Mouse (Mus musculus): ENCODE results near the gene Fbxw4. TPM values are rescaled to one million over a fixed set of nuclear protein-coding genes. Genes with fewer than 3 reads are reported as not detected.

Fbxw4 gene
- polyA plus RNA-seq, 1 experiment from 2014 or later = 6.7 TPM

DNA sequence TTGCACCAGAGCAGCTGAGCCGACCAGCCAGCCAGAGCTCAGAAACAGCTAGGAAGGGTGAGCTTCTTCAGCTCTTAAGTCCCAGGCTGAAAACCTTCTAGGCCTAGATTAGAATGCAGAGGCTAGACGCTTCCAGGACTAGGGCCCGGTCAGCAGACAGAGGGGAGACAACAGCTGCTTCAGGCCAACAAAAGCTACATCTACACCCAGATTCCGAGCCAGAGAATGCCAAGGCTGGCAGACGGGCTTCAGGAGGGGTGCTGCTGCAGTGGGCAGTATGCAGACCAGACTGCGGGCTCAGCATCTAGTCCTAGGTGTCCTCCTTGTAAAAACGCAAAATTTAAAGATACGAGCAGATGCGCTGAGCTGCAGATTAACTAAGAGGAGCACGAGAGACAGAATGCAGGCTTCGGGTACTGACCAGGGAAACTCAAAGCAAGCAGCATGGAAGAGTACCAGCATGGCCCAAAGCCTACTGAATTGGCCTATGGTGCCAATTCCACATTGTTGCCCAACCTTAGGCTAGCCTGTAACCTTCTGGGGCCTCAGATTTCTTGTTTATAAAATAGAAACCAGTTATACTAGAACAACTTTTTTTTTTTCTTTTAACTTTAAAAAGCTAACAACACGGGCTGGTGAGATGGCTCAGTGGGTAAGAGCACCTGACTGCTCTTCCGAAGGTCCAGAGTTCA lies 51.3 kb downstream of the Fbxw4 start:
- Histone ChIP-seq H3K4me2 (ENCODE audit: low read length) (no peak overlapping the region), H3K4me1 (ENCODE audit: control insufficient read depth, insufficient read depth, low read depth, low read length) (no peaks in the 10 kb centered on the region), H3K36me3 (ENCODE audit: control insufficient read depth, insufficient read depth, low read length) (0 out of 2 replicates have a peak, but pooled peaks cover 5% of the 10 kb centered on the region), H3K27ac (ENCODE audit: low read depth, low read length) (no peak overlapping the region), H3K4me3 (ENCODE audit: low read length) (no peak overlapping the region), H3K9me3 (ENCODE audit: control insufficient read depth, low read length) (no peaks in the 10 kb centered on the region), H3K27me3 (replicated peaks; ENCODE audit: control insufficient read depth, insufficient read depth, low read length) (no peaks in the 10 kb centered on the region; the same call in 1 of the 2 replicates), H3K9ac (ENCODE audit: low read depth, low read length) (no peak overlapping the region)
- no peak for ATAC-seq
- 78% methylated on average over 13 of the region's 13 CpGs for WGBS

DNA sequence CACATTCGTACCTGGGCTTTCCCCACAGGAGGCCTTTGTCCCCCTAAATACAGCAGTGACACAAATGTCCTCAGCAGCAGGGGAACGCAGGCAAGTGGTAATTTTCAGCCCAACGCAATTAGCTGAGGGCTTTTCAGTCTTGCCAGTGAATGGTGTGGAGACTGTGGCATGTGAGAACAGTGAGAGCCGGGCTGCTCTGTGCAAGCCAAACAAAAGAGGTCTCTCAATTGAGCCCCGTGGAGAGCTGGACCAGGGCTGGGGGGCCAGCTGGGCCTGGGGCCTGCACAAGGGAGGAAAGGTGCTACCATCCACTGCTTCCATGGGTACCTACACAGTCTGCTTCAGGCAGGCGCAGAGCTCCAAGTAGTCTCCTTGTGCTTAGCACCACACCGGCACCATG lies 52.6 kb downstream of the Fbxw4 start:
- WGBS = 14% methylated on average over 7 of the region's 7 CpGs
- H3K4me2 ChIP-seq (ENCODE audit: low read length) = no peak overlapping the region
- 0 out of 2 replicates have a peak overlapping the region, but pooled peaks have one; percentile 13 for H3K9ac ChIP-seq (ENCODE audit: low read depth, low read length)
- no peaks in the 10 kb centered on the region for H3K4me1 ChIP-seq (ENCODE audit: control insufficient read depth, insufficient read depth, low read depth, low read length)
- no peaks in the 10 kb centered on the region for H3K36me3 ChIP-seq (ENCODE audit: control insufficient read depth, insufficient read depth, low read length)
- H3K9me3 ChIP-seq (ENCODE audit: control insufficient read depth, low read length) = no peaks in the 10 kb centered on the region
- no peaks in the 10 kb centered on the region; the same call in 1 of the 2 replicates for H3K27me3 ChIP-seq (replicated peaks; ENCODE audit: control insufficient read depth, insufficient read depth, low read length)
- H3K27ac ChIP-seq (ENCODE audit: low read depth, low read length) = no peak overlapping the region
- no peak overlapping the region for H3K4me3 ChIP-seq (ENCODE audit: low read length)
- ATAC-seq = no peak

DNA sequence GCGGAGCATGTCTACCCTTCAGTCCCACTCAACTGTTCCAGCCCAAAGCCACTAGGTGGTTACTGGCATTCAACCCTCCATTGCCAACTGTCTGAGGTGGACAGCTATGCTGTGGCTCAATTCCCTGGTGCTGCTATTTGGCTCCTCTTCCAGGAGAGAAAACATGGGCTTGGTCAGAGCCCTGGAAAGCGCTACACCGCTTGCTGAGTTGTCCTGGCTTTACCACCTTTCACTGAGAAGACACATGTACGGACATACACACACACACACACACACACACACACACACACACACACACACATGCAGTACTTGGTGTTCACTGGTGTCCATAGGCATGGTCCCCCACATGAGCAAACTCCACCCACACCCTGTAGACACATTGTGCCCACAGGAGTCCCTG lies 53.4 kb downstream of the Fbxw4 start:
- Histone ChIP-seq H3K4me1 (ENCODE audit: control insufficient read depth, insufficient read depth, low read depth, low read length) (no peaks in the 10 kb centered on the region), H3K9ac (ENCODE audit: low read depth, low read length) (no peak overlapping the region), H3K4me2 (ENCODE audit: low read length) (no peak overlapping the region), H3K4me3 (ENCODE audit: low read length) (no peak overlapping the region), H3K27me3 (replicated peaks; ENCODE audit: control insufficient read depth, insufficient read depth, low read length) (no peaks in the 10 kb centered on the region; the same call in 1 of the 2 replicates), H3K9me3 (ENCODE audit: control insufficient read depth, low read length) (no peaks in the 10 kb centered on the region), H3K27ac (ENCODE audit: low read depth, low read length) (no peak overlapping the region), H3K36me3 (ENCODE audit: control insufficient read depth, insufficient read depth, low read length) (0 out of 2 replicates have a peak, but pooled peaks cover 2% of the 10 kb centered on the region)
- no peak for ATAC-seq
- WGBS = 74% methylated on average over 4 of the region's 4 CpGs

DNA sequence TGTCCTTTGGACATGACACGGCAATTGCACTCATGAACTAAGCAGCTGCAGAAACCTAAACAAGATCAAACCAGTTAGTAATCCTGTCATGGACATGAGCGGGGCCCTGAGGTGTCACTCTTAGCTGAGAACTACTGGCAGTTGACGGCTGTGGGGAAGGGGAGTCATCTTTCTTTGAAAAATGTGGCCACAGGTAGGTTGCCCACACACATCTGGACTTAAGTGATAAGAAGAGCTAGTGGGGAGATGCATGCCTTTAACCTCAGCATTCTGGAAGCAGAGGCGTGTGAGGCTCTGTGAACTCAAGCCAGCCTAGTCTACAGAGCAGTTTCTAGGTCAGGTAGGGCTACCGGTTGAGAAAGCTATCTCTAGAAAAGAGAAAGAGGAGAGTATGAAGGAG lies 57.5 kb downstream of the Fbxw4 start:
- Histone ChIP-seq H3K4me3 (ENCODE audit: low read length) (no peak overlapping the region), H3K4me1 (ENCODE audit: control insufficient read depth, insufficient read depth, low read depth, low read length) (no peaks in the 10 kb centered on the region), H3K4me2 (ENCODE audit: low read length) (no peak overlapping the region), H3K27me3 (replicated peaks; ENCODE audit: control insufficient read depth, insufficient read depth, low read length) (peaks cover 3% of the 10 kb centered on the region; the same call in 1 of the 2 replicates), H3K36me3 (ENCODE audit: control insufficient read depth, insufficient read depth, low read length) (0 out of 2 replicates have a peak, but pooled peaks cover 2% of the 10 kb centered on the region), H3K9me3 (ENCODE audit: control insufficient read depth, low read length) (no peaks in the 10 kb centered on the region), H3K9ac (ENCODE audit: low read depth, low read length) (no peak overlapping the region), H3K27ac (ENCODE audit: low read depth, low read length) (no peak overlapping the region)
- WGBS = 93% methylated on average over 5 of the region's 5 CpGs
- ATAC-seq = no peak

DNA sequence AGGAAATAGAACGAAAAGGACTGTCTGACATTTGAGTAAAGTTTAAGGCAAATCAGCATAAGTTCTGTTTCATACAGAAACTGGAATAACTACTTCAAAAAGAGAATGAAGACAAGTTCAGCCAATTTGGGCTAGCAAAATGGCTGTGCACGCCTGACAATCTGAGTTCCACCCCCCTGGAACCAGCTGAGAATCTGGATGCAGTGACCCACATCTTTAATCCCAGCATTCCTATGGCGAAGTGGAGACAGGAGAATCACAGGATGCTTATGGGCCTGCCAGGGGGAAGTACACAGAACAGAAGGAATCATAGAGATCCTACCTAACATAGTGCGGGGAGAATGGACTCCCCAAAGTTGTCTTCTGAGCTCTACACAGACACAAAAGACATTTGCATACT lies 63.0 kb downstream of the Fbxw4 start:
- Histone ChIP-seq H3K9me3 (ENCODE audit: control insufficient read depth, low read length) (no peaks in the 10 kb centered on the region), H3K36me3 (ENCODE audit: control insufficient read depth, insufficient read depth, low read length) (0 out of 2 replicates have a peak, but pooled peaks cover 2% of the 10 kb centered on the region), H3K4me3 (ENCODE audit: low read length) (no peak overlapping the region), H3K9ac (ENCODE audit: low read depth, low read length) (no peak overlapping the region), H3K4me1 (ENCODE audit: control insufficient read depth, insufficient read depth, low read depth, low read length) (peaks cover 10% of the 10 kb centered on the region), H3K27ac (ENCODE audit: low read depth, low read length) (no peak overlapping the region), H3K27me3 (replicated peaks; ENCODE audit: control insufficient read depth, insufficient read depth, low read length) (peaks cover 3% of the 10 kb centered on the region; the same call in 1 of the 2 replicates), H3K4me2 (ENCODE audit: low read length) (no peak overlapping the region)
- no peak for ATAC-seq
- 71% methylated on average over 4 of the region's 4 CpGs for WGBS

DNA sequence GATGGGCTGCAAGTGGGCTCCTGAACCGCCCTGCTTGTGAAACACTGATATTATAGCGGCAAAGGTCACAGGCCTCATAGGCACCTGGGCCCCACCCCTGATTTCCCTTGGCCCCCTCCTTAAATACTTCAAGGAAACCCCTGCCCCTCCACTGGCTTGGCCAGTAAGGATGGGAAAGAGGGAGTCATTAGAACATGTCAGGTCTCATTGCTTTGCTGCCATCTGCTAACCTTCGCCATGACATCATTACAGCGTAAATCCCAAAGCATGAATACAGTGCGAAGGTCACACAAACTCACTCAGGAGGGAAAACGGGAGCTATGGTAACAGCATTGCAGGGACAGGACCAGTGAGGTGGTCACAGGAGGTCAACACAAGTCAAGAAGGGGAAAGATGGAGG lies 63.7 kb downstream of the Fbxw4 start:
- Histone ChIP-seq H3K4me2 (ENCODE audit: low read length) (no peak overlapping the region), H3K27me3 (replicated peaks; ENCODE audit: control insufficient read depth, insufficient read depth, low read length) (peaks cover 3% of the 10 kb centered on the region; the same call in 1 of the 2 replicates), H3K9ac (ENCODE audit: low read depth, low read length) (no peak overlapping the region), H3K36me3 (ENCODE audit: control insufficient read depth, insufficient read depth, low read length) (no peaks in the 10 kb centered on the region), H3K4me3 (ENCODE audit: low read length) (no peak overlapping the region), H3K9me3 (ENCODE audit: control insufficient read depth, low read length) (no peaks in the 10 kb centered on the region), H3K27ac (ENCODE audit: low read depth, low read length) (no peak overlapping the region), H3K4me1 (ENCODE audit: control insufficient read depth, insufficient read depth, low read depth, low read length) (peaks cover 13% of the 10 kb centered on the region)
- peak; percentile 19; the same call in 1 of the 2 replicates for ATAC-seq
- WGBS = 41% methylated on average over 6 of the region's 6 CpGs

DNA sequence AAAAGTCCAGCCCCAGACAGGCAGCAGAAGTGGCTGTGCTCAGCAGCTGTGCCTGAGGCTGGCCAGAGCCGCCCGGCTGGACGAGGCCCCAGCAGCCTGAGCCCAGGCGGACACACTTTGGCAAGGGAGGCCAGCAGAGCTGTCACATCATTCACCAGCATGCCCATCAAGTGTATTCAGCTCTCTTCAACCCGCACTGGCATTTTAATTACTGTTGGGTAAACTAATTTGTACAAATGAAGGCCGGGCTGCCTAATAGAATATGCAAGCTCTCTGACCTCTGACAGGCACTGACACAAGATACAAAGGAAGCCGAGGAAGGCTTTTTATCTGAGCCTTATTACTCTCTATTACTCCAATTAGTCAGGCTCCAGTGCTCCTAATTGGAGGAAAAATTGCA lies 64.1 kb downstream of the Fbxw4 start:
- peak; percentile 80 for ATAC-seq
- WGBS = 10% methylated on average over 7 of the region's 7 CpGs
- H3K27me3 ChIP-seq (replicated peaks; ENCODE audit: control insufficient read depth, insufficient read depth, low read length) = peaks cover 3% of the 10 kb centered on the region; the same call in 1 of the 2 replicates

DNA sequence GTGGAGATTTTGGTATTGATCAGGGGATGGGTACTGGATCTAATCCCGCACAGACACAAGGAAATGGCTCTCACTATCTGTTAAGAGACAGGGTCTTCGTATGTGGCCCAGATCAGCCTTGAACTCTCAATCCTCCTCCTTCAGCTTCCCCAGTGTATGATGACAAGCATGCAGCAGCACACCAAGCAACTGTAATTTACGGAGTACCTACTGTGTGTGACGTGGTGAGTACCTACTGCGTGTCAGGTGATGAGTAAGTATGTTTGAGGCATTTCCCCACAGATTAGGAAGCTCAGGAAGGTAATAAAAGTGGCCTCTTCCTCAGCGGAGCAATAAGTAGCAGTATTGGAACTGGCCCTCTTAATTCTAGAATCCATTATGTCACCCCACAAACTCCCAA lies 64.6 kb downstream of the Fbxw4 start:
- 89% methylated on average over 6 of the region's 6 CpGs for WGBS
- Histone ChIP-seq H3K4me3 (ENCODE audit: low read length) (no peak overlapping the region), H3K9ac (ENCODE audit: low read depth, low read length) (no peak overlapping the region), H3K4me1 (ENCODE audit: control insufficient read depth, insufficient read depth, low read depth, low read length) (peaks cover 13% of the 10 kb centered on the region), H3K36me3 (ENCODE audit: control insufficient read depth, insufficient read depth, low read length) (no peaks in the 10 kb centered on the region), H3K4me2 (ENCODE audit: low read length) (no peak overlapping the region), H3K9me3 (ENCODE audit: control insufficient read depth, low read length) (no peaks in the 10 kb centered on the region), H3K27me3 (replicated peaks; ENCODE audit: control insufficient read depth, insufficient read depth, low read length) (peaks cover 3% of the 10 kb centered on the region; the same call in 1 of the 2 replicates), H3K27ac (ENCODE audit: low read depth, low read length) (no peak overlapping the region)
- no peak for ATAC-seq

More for the DNA sequence above, 64.1 kb downstream of the Fbxw4 start:
- Histone ChIP-seq H3K36me3 (ENCODE audit: control insufficient read depth, insufficient read depth, low read length) (no peaks in the 10 kb centered on the region), H3K4me2 (ENCODE audit: low read length) (no peak overlapping the region), H3K4me3 (ENCODE audit: low read length) (no peak overlapping the region), H3K4me1 (ENCODE audit: control insufficient read depth, insufficient read depth, low read depth, low read length) (peaks cover 13% of the 10 kb centered on the region), H3K9me3 (ENCODE audit: control insufficient read depth, low read length) (no peaks in the 10 kb centered on the region), H3K9ac (ENCODE audit: low read depth, low read length) (no peak overlapping the region), H3K27ac (ENCODE audit: low read depth, low read length) (no peak overlapping the region)

DNA sequence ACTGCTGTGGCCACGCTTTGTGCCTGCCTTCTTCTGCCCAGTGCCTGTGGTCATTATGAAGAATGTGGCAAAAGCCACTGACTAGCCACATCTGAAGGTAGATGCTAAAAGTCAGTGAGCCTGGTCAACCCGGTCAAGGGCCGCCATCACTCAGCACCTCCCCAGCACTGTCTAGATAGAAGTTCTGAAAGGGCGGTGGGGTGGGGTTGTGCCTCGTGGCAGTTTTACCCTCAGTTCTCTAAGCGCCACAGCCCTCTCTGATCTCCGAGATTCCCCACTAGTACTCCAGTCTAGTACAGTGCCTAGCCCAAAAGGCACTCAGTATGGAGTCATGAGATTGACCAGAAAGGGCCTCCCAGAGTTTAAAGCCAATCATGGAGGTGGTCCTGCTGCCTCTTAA lies 66.0 kb downstream of the Fbxw4 start:
- Histone ChIP-seq H3K36me3 (ENCODE audit: control insufficient read depth, insufficient read depth, low read length) (no peaks in the 10 kb centered on the region), H3K9ac (ENCODE audit: low read depth, low read length) (no peak overlapping the region), H3K4me1 (ENCODE audit: control insufficient read depth, insufficient read depth, low read depth, low read length) (peaks cover 13% of the 10 kb centered on the region), H3K4me2 (ENCODE audit: low read length) (no peak overlapping the region), H3K9me3 (ENCODE audit: control insufficient read depth, low read length) (no peaks in the 10 kb centered on the region), H3K27ac (ENCODE audit: low read depth, low read length) (no peak overlapping the region), H3K4me3 (ENCODE audit: low read length) (no peak overlapping the region), H3K27me3 (replicated peaks; ENCODE audit: control insufficient read depth, insufficient read depth, low read length) (peaks cover 3% of the 10 kb centered on the region; the same call in 1 of the 2 replicates)
- WGBS = 90% methylated on average over 7 of the region's 7 CpGs
- ATAC-seq = no peak
